Mouse (Mus musculus) cerebellum, adult 2 months (tissue): ENCODE measurements around the gene Gtpbp4. TPM values are rescaled to one million over a fixed set of nuclear protein-coding genes. Genes with fewer than 3 reads are reported as not detected.
A peak's percentile ranks its signal among the peaks of the same experiment; 100 is the strongest.

ENCODE experiments used
- DNase-seq, 2 experiments: peaks; one replicate each; pipeline ENCODE4 v3.0.0; 2021
- H3K27ac ChIP-seq: fragments of 200-500 bp; 2 replicates; pipeline ENCODE4 v1.5.1; 2012; ENCODE audit warnings: low read length, control low read depth, inconsistent platforms; ENCODE audit not compliant: insufficient read depth
- H3K27me3 ChIP-seq: fragments of 200-500 bp; 2 replicates; pipeline ENCODE4 v1.6.1; 2012; ENCODE audit warnings: inconsistent platforms, mild to moderate bottlenecking, low read length, moderate library complexity; ENCODE audit not compliant: control insufficient read depth, insufficient read depth
- H3K4me1 ChIP-seq: fragments of 200-500 bp; 2 replicates; pipeline ENCODE4 v1.6.1; 2011; ENCODE audit warnings: low read length; ENCODE audit not compliant: control insufficient read depth, insufficient read depth
- H3K4me3 ChIP-seq: fragments of 200-500 bp; replicated peaks from 2 replicates; pipeline ENCODE3; 2011; ENCODE audit warnings: mild to moderate bottlenecking, low read depth, low read length, control low read depth; ENCODE audit not compliant: insufficient read depth
- CTCF ChIP-seq: fragments of 200-500 bp; IDR thresholded peaks from 2 replicates; pipeline ENCODE4 v1.5.1; 2011; ENCODE audit warnings: low read depth, mild to moderate bottlenecking, control low read depth, low read length, moderate library complexity, borderline replicate concordance; ENCODE audit not compliant: insufficient read depth
- POLR2A ChIP-seq: fragments of 200-500 bp; IDR thresholded peaks from 2 replicates; pipeline ENCODE4 v1.6.1; 2011; ENCODE audit warnings: low read length, control low read depth, borderline replicate concordance; ENCODE audit not compliant: insufficient read depth
- WGBS: fragments of 180-500 bp; shearing (Covaris S2); methylation state at CpG from one replicate; pipeline ENCODE4 v1.1.7; 2018; 5-methylcytosine and 5-hydroxymethylcytosine counted together
- polyA plus RNA-seq: library from polyadenylated mRNA; depleted of rRNA; stranded (reverse); fragments of >200 nt; gene quantifications from 2 replicates; pipeline ENCODE4 v1.2.3, GENCODE M21; 2012

The Gtpbp4 gene
- polyA plus RNA-seq, 1 experiment, result 24.9 TPM

GRCm38 (mm10) chr13:9022623-9023022, 26.7 kb upstream of the Gtpbp4 start:
- H3K4me3 ChIP-seq, result no peak overlapping the region
- 100% methylated on average over 1 of the region's 1 CpGs for WGBS
- no peak overlapping the region for H3K27ac ChIP-seq
- no peaks in the 10 kb centered on the region for H3K27me3 ChIP-seq
- TF ChIP-seq POLR2A, result no peak
- no peak for TF ChIP-seq CTCF
- DNase-seq, result no peak
- H3K4me1 ChIP-seq, result no peaks in the 10 kb centered on the region

GRCm38 (mm10) chr13:9021556-9021955, 25.7 kb upstream of the Gtpbp4 start:
- WGBS, result 89% methylated on average over 7 of the region's 7 CpGs
- H3K4me3 ChIP-seq, result no peak overlapping the region
- no peak for TF ChIP-seq POLR2A
- no peak for TF ChIP-seq CTCF
- no peaks in the 10 kb centered on the region for H3K4me1 ChIP-seq
- no peaks in the 10 kb centered on the region for H3K27me3 ChIP-seq
- no peak for DNase-seq
- no peak overlapping the region for H3K27ac ChIP-seq

GRCm38 (mm10) chr13:9019713-9020112, 23.8 kb upstream of the Gtpbp4 start:
- DNase-seq, result no peak
- TF ChIP-seq CTCF (no peak), POLR2A (no peak)
- Histone ChIP-seq H3K4me1 (no peaks in the 10 kb centered on the region), H3K27ac (no peak overlapping the region), H3K27me3 (no peaks in the 10 kb centered on the region), H3K4me3 (no peak overlapping the region)
- 83% methylated on average over 4 of the region's 4 CpGs for WGBS

- H3K4me3 ChIP-seq, result no peak overlapping the region
- H3K27ac ChIP-seq, result no peak overlapping the region
- TF ChIP-seq POLR2A (no peak), CTCF (no peak)
- WGBS, result 66% methylated on average over 2 of the region's 2 CpGs
- DNase-seq, result no peak
- no peaks in the 10 kb centered on the region for H3K4me1 ChIP-seq
- H3K27me3 ChIP-seq, result no peaks in the 10 kb centered on the region
Observed at GRCm38 (mm10) chr13:9018974-9019587, 23.2 kb upstream of the Gtpbp4 start.

- peak; percentile 22 to 34 for DNase-seq
- 4% methylated on average over 8 of the region's 8 CpGs for WGBS
- TF ChIP-seq CTCF, result no peak
- no peak for TF ChIP-seq POLR2A
Observed at GRCm38 (mm10) chr13:9017190-9017589, 21.3 kb upstream of the Gtpbp4 start.

GRCm38 (mm10) chr13:9014431-9014830, 18.5 kb upstream of the Gtpbp4 start:
- TF ChIP-seq CTCF, result no peak
- no peak for TF ChIP-seq POLR2A
- Histone ChIP-seq H3K27ac (no peak overlapping the region), H3K4me1 (no peaks in the 10 kb centered on the region), H3K27me3 (no peaks in the 10 kb centered on the region), H3K4me3 (no peak overlapping the region)
- WGBS, result 33% methylated on average over 3 of the region's 3 CpGs
- DNase-seq, result no peak

More at GRCm38 (mm10) chr13:9017190-9017589, 21.3 kb upstream of the Gtpbp4 start:
- no peaks in the 10 kb centered on the region for H3K27me3 ChIP-seq
- H3K4me3 ChIP-seq, result no peak overlapping the region
- H3K4me1 ChIP-seq, result no peaks in the 10 kb centered on the region
- no peak overlapping the region for H3K27ac ChIP-seq

GRCm38 (mm10) chr13:9013483-9013882, 17.6 kb upstream of the Gtpbp4 start:
- 67% methylated on average over 1 of the region's 1 CpGs for WGBS
- TF ChIP-seq CTCF (no peak), POLR2A (no peak)
- no peak for DNase-seq
- Histone ChIP-seq H3K27ac (no peak overlapping the region), H3K27me3 (no peaks in the 10 kb centered on the region), H3K4me3 (no peak overlapping the region), H3K4me1 (no peaks in the 10 kb centered on the region)

- Histone ChIP-seq H3K27ac (no peak overlapping the region), H3K4me1 (no peaks in the 10 kb centered on the region), H3K27me3 (no peaks in the 10 kb centered on the region), H3K4me3 (no peak overlapping the region)
- no peak for TF ChIP-seq CTCF
- TF ChIP-seq POLR2A, result no peak
- WGBS, result 48% methylated on average over 12 of the region's 12 CpGs
- DNase-seq, result peak; percentile 35 to 62
Observed at GRCm38 (mm10) chr13:9011596-9012350, 15.9 kb upstream of the Gtpbp4 start.
